Mouse (Mus musculus): ENCODE results near the gene Alms1.
A peak's percentile ranks its signal among the peaks of the same experiment; 100 is the strongest.
"Not testable (repeated sequence)": the region's sequence is repeated elsewhere in the genome, so short reads cannot be mapped to it uniquely, and the experiment has no call there.

The Alms1 gene

GRCm38 (mm10) chr6:85587396-85588143 lies at the start of gene Alms1:
TSS of gene Alms1 (plus strand) at chr6:85587531.
- peak; percentile 92 for DNase-seq (ENCODE audit: low read depth)

GRCm38 (mm10) chr6:85543351-85544175 lies 43.8 kb upstream of the Alms1 start:
- no peak for DNase-seq (ENCODE audit: low read depth)

GRCm38 (mm10) chr6:85544251-85544881 lies 43.0 kb upstream of the Alms1 start:
- DNase-seq (ENCODE audit: low read depth): no peak

GRCm38 (mm10) chr6:85547642-85548041 lies 39.7 kb upstream of the Alms1 start:
- no peak for DNase-seq (ENCODE audit: low read depth)

DNA sequence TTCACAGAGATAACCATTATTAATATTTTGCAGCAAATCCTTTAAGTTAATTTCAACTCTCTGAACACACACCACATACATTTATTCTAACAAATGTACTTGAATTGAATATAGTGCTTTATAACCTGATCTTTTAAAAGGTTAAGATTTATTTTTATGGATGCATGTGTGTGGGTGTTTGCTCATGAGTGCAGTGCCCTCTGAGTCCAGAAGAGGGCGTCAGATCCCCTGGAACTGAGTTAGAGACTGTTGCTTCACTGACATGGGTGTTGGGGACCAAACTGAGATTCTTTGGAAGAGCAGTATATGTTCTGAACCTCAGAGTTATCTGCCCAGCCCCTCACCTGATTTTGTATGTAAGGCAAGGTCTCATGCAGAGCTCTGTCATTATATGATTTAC lies 25.0 kb upstream of the Alms1 start:
- DNase-seq (ENCODE audit: low read depth): no peak

GRCm38 (mm10) chr6:85572816-85573215 lies 14.5 kb upstream of the Alms1 start:
- DNase-seq (ENCODE audit: low read depth): no peak

GRCm38 (mm10) chr6:85581688-85582087 lies 5.6 kb upstream of the Alms1 start:
- no peak for DNase-seq (ENCODE audit: low read depth)

- DNase-seq (ENCODE audit: low read depth): no peak
Observed at GRCm38 (mm10) chr6:85584612-85585011, 2.7 kb upstream of the Alms1 start.

- DNase-seq (ENCODE audit: low read depth): no peak
Observed at GRCm38 (mm10) chr6:85586805-85587367, 445 bp upstream of the Alms1 start.

GRCm38 (mm10) chr6:85588164-85588563 lies 833 bp downstream of the Alms1 start:
- DNase-seq (ENCODE audit: low read depth): no peak

GRCm38 (mm10) chr6:85588568-85588967 lies 1.2 kb downstream of the Alms1 start:
- no peak for DNase-seq (ENCODE audit: low read depth)

- DNase-seq (ENCODE audit: low read depth): no peak
Observed at GRCm38 (mm10) chr6:85590116-85590515, 2.8 kb downstream of the Alms1 start.

DNA sequence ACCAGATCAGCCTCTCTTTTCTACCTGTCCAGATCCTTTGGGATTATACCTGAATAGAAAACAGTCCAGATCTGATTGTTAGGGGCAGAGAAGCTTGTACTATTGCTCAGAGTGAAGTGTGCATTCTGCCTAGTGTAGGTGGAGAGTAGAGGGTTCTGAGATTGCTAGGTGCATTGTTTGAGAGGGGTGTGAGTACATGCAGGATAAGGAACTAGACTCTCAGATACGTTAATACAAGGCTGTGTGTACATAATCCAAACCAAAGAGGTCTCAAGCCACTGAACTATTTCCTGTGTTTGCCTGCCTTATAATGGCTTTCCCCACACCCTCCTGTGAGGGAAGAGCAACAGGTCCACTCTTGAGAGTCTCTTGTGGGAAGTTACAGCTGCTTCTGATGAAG lies 12.0 kb downstream of the Alms1 start:
- DNase-seq (ENCODE audit: low read depth): no peak

DNA sequence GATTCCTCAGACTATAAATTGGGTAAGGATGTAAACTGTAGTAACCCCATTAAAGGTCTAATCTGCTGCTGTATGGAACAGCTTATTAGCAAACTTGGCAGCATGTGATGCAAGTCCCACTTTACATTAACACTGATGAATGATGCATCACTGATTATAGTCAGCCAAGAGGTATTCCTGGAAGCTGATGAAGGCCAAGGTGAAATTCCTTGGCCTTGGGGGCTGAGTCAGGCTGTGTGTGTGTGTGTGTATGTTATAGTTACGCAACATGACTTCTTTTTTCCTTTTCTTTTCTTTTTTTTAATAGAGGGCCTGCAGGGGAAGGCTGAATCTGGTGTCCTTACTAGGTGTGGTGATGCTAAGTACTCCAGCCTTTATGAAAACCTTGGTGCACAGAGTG lies 23.2 kb downstream of the Alms1 start:
- no peak for DNase-seq (ENCODE audit: low read depth)

DNA sequence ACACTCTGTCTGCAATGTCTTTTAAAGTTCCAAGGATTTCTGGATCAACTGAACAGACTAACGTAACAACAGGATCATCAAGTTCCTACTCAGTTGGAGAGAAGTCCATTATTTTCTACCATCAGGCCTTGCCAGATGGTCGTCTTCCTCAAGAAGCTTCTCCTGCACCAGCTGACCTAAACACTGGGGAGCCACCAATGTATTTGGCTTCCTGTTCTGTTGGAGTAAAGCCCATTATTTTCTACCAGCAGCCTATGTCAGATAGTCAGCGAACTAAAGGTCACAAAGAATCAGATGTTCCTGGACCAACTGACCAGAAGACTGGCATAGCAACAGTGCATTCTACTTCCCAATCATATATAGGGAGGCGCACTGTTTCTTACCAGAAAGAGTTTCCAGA lies 33.5 kb downstream of the Alms1 start:
- DNase-seq (ENCODE audit: low read depth): no peak

GRCm38 (mm10) chr6:85621600-85621999 lies 34.3 kb downstream of the Alms1 start:
- DNase-seq (ENCODE audit: low read depth): no peak

DNA sequence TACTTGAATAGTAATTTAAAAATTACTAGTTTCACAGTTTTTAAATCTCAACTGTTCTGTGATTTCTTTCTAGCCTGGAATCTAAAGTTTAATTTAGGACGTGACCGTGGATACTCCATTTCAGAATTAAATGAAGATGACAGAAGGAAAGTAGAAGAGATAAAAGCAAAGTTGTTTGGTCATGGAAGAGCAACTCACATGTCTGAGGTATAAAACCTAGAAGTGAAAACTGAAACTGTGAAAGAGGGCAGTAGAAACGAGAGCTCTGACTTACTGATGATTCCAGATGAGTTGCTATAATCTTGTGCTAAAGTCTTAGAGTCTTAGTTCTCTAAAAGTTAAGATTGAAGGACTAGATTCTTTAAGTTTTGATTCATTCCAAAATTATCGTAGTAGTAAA lies 37.2 kb downstream of the Alms1 start:
- no peak for DNase-seq (ENCODE audit: low read depth)

- DNase-seq (ENCODE audit: low read depth): no peak
Observed at GRCm38 (mm10) chr6:85633165-85633564, 45.8 kb downstream of the Alms1 start.

GRCm38 (mm10) chr6:85653244-85653643 lies 65.9 kb downstream of the Alms1 start:
- no peak for DNase-seq (ENCODE audit: low read depth)

GRCm38 (mm10) chr6:85701943-85702342 lies 114.6 kb downstream of the Alms1 start:
- not testable (repeated sequence) for DNase-seq (ENCODE audit: low read depth)

DNA sequence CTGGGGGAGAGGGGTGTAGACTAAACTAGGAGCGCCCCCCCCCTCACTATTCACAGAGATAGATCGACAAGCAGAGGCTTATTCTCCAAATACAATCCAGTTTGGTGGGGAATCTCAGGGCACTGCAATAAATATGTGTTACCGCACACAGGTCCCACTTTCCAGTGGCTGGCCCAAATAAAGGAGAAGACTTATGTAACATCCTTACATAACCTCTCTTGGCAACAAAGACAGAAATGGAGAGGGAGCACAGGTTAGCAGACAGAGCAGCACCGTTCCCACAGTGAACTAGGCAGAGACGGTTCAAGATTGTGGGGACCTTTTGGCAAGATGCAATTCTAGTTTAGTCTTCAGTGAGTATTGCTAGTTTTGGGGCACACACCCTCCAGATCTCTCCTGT lies 121.9 kb downstream of the Alms1 start:
- DNase-seq (ENCODE audit: low read depth): not testable (repeated sequence)

DNA sequence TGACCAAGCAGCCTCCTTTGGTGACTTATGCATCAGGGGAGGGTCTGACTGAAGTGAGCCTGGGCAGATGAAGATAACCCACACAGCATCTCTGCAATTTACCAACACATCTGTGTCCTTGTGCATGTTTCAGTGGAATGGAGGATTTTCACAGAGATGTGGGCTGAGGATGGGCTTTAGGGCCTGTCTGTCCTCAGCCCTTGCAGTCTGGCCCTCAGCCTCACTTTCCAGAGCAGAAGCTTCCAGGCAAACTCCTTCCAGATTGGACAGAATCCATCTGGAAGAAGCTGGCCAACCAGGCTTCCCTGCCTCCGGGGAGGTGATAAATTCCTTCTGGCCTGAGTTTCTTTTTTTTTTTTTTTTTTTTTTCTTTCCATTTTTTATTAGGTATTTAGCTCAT lies 122.3 kb downstream of the Alms1 start:
- not testable (repeated sequence) for DNase-seq (ENCODE audit: low read depth)

DNA sequence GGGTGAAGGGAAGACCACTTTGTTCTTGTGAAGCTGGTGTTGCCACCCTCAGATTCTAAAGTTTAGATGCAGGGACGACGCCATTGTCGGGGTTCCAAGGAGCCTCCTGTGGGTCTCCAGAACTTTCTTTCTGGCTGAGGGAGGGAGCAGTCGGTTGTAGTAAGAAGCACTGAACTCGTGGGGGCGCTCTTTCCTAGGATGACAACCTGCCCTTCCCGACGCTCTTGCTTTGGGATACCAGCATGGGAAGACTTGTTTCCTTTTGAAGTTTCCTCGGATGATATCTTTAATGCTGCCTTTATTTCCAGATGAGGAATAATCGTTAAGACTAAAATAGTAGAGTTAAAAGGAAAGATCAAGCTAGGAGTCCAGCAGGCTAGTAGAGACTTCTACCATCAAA lies 125.8 kb downstream of the Alms1 start, which contains the start of gene Nat8f7:
Gene Nat8f7 (minus strand): TSS at position 101 of the 400 bp plus-strand sequence.
- not testable (repeated sequence) for DNase-seq (ENCODE audit: low read depth)

Measured in c-Kit-positive CD71-positive TER-119-negative erythroid progenitor cells, embryonic 14.5 days (primary cell).